Mouse (Mus musculus) brain, adult 2 months (tissue): ENCODE results near the gene Ppara.
A peak's percentile ranks its signal among the peaks of the same experiment; 100 is the strongest.
"Not testable (repeated sequence)": the region's sequence is repeated elsewhere in the genome, so short reads cannot be mapped to it uniquely, and the experiment has no call there.

Source experiments
- DNase-seq: peaks from one replicate; pipeline ENCODE4 v3.0.0; 2011; ENCODE audit warnings: low read depth, low spot score

Gene Ppara

DNA sequence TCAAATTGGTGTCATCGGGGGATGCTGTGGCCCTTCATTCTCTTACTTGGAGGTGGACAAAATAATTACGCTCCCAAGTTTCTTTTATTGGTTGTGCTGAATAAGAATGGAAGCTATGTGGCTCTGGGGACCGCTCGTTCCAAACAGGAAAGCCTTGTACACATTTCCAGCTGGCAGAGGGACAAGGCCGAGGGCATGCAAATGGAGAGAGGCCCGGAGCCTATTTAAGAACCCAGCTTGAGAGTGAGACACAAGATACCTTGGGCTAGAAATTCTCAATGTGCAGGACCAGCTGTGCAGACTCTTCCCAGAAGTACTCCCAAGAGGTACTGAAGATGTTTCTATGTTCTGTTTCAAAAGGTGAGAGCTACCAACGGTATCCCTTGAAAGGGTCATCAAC, 21.8 kb downstream of the Ppara start:
- no peak for DNase-seq

DNA sequence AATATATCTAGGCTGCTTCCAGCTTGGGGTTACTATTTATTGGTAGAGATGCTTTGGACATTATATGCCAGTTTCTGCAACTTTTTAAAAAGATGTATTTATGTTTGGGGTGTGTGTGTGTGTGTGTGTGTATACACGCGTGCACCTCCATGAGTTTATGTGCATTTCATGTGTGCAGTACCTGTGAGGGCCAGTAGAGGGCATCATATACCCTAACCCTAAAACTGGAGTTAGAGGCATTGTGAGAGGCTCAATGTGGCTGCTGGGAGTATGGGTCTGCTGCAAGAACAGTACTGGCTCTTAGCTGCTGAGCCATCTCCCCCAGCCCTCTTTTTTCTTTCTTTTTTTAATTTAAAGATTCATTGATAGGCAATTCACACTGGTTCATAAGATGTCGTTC, 23.0 kb downstream of the Ppara start:
- no peak for DNase-seq

DNA sequence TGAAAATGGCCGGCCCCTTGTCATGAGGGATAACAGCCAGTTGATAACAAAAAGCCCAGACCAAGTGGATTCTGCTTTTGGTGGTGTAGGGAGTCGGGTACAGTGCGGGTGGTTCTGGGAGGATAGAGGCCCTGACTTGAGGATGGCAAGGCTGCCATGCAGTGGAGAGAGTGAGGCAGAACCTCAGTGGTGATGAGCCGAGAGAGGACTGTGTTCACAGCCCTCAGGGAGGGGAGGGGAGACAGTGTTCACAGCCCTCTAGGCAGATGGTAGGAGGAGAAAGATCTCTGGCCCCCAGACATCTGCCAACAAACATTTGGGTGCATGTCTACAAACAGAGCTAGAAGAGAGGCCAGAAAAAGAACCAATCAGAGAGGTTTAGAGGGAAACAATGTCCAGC, 28.0 kb downstream of the Ppara start:
- no peak for DNase-seq

DNA sequence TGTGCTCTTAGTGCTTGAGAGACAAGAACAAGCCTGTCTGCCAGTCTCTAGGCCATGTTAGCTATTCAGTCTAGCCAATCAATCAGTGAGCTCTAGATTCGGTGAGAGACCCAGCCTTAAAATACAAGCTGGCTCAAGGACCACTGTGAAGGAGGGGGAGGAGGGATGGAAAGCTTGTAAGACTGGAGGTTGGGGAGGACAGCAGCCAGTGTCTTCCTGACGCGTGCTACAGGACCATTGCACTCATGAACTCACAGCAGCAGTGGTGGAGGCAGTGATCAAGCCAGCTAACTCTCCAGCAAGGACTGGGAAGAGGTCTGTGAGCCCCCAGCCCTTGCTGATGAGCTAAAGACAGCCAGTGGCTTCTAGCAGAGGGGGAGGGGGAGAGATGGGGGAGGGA, 30.2 kb downstream of the Ppara start:
- DNase-seq, result no peak

DNA sequence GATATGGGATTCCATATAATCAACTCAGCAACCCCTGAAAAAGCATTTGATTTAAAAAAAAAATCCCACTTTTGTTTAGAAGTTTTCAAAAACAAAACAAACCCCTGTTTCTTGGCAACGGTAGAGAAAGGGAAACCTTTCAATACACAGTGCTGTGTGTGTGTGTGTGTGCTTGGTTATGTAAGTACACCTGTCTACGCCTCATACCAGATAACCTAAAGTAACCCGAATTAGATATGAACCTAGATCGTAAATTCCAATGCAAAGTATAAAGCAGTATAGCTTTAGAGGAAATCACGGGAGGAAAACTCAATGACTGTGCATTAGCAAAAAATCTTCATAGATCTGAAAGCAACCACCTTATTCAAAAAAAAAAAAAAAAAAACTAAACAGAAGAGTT, 31.9 kb downstream of the Ppara start:
- no peak for DNase-seq

DNA sequence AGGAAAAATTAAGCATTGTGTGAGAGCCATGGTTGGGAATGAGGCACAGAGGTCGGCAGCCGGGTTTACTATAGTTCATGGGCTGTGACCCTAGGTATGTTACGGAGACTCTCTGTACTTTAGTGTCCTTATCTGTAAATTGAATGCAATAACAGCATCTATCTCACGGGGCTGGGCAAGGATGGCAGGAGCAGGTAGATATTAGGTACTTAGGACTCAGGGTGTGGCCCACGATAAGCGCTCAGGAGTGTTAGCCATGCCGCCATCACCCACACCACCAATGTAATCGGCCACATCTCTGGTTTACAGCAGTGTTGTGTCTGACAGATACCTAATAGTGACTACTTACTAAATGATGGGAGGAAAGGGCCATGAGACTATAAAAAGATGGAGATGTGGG, 34.2 kb downstream of the Ppara start:
- DNase-seq, result no peak

DNA sequence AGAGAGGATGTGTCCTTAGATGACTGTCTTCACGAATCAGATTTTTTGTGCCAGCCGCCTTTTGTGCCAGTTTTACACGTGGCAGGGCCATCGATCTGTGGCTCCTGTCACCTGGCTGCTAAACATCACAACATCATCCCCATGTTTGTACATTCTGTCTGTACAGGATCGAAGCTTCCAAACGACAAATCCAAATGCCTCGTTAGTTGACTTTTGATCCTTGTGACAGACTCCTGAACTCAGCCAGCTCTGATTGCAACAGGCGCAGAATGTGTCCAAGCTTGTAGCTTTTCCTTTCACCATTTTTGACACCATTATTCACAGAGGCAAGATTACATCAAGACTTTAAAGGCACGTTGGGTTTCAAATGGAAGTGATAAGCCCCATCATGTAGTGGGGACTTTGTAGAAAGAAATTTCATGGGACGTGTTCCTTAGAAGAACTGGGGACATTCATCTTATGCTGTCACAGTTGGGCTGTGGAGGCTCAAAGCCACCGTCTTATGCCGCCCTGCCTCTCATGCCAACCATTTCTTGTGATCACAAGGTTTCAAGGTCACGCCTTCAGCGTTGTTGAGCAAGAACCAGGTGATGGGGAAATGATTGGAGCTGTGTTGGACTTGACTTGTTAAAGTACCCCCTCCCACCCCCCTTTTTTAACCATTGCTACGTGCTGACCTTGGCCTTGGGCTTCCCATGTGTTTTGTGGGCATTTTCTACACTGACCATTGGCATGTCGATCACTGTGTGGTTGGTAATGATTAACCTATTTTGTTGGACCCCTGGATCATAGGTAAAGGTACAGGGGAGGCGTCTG, 36.7 kb downstream of the Ppara start:
- no peak for DNase-seq

DNA sequence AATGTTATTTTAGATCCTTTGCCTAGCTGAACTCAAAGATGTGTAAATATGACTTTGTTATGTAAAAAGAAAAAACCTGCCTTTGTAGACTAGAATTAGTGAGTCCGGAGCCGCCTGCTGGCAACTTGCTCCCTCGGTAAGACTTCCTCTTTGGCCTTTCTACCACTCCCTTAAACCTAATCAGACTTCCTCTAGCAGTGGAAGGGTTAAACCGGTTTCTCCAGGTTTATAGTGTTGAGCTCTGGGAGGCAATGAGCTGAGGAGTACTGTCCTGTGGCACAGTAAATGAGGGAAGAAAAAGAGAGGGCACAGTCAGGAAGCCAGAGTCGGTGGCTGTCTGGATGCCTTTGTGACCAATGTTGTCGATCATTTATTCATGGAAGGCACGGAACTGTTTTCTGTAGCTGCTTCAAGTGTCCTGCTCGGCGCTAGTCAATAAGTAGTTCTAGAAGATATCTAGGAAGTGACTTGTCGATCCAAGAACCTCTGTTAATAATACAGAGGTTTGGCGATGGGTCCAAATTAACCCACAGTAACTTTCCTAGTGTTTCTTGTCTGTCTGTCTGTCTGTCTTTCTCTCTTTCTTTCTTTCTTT, 37.5 kb downstream of the Ppara start:
- DNase-seq, result no peak

DNA sequence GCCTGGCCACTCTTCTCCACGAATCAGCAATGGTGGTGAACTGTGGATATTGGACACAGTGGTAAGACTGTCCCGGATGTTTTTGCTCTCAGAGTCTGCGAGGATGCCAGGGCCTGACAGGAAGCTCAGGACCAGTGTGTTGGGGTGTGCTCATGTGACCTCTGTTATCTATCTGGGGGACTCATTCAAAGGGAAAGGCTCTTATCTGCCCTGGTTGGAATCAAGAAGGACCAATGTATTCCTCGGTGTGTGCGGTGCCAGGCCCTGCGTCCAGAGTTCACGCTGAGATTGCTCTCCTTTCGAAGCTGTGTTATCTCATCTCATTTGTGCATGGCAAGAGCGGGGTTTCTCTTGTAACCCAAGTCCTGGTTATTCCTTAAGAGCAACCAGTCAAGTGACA, 39.6 kb downstream of the Ppara start:
- DNase-seq, result no peak

DNA sequence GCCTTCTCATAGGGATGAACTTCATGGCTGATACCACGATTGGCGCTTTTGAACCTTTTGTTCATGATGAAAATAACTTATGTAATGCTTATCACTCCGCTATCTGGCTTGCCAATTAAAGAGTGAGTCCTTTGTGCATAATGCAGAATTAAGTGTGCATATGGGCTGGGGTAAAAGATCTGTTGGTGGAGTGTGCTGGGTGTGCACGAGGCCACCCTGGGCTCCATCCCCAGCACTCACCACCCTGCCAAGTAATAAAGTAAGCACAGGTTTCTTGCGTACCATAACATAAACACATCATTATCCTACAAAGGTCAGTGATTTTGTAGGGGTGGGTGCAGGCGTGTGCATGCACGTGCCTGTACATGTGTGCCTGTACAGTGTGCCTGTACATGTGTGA, 40.2 kb downstream of the Ppara start:
- DNase-seq, result no peak

DNA sequence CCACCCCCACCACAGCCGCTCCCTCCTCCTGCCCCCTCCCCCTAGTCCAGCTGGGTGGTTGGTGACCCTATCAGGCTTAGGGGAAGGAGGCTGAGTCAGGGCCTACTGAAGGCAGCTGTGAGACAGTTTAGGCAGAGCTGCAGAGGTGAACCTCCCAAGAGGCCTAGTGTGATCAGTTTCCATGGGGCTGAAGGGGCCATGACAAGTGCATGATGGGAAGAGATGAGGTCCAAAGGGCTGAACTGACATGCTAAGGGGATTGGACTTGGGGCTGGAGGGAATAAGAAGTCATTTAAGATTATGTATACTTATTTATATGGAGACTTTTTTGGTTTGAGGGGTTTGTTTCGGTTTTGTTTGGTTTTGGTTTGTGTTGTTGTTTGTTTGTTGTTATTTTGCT, 41.5 kb downstream of the Ppara start:
- DNase-seq, result no peak

DNA sequence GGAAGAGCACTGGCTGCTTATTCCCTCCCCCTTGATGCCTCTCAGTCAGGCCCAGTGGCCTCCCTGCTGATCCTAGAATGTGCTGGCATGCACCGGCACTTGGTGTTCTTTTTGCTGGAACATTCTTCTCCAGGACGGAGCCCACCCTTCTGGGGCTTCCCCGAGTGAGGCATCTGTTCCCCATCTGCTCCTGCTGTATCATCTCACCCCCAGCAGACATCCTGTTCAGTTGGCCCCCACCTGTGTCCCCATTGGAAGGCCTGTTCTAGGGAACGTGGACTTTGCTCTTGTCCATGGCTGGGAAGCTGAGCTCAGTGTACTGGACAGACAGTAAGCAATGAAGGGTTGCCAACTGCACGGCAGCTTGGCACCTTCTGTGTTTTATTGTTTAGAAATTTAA, 42.0 kb downstream of the Ppara start:
- peak; percentile 22 for DNase-seq

DNA sequence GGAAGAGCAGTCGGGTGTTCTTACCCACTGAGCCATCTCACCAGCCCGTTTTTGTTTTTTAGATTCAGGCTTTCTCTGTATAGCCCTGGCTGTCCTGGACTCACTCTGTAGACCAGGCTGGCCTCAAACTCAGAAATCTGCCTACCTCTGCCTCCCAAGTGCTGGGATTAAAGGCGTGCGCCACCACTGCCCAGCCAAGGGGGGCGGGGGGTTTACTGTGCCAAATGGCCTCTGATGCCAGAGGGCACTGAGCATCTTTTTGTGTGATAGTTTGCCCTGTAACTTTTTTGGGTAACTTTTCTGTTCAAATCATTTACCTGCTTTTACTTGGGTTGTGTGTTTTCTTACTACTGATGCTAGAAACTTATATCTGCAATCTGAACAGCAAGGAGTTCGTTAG, 44.1 kb downstream of the Ppara start:
- not testable (repeated sequence) for DNase-seq

DNA sequence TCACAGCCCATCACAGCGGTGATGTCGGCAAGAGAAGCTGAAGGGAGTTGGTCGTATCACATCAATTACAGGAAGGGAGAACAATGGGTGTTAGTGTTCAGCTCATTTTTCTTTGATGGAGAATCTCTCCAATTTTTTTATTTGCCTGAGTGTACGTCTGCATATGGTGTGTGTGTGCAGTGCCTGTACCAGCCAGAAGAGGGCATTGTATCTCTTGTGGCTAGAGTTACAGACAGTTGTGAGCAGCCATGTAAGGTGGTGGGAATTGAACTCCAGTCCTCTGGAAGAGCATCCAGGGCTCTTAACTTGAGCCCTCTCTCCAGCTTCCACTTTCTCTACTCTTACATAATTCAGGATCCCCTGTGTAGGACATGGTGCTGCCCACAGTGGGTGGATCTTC, 48.4 kb downstream of the Ppara start:
- DNase-seq, result no peak

DNA sequence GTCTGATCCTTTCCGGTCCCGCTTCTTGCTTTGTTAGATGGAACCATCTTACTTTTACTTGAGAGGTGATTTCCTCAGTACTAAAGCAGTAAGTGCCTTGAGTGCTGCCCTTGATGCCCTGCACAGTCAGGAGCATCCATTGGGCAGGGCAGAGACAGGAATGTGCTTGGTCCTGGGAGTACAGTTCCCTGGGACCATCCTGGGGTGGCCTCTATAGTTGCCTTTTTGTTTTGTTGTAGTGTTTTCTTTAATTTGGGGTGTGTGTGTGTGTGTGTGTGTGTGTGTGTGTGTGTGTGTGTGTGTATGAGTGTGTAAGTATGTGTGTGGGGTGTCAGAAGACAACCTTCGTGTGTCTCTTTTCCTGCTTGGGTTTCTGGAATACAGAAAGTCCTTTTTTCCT, 49.6 kb downstream of the Ppara start:
- DNase-seq, result no peak

DNA sequence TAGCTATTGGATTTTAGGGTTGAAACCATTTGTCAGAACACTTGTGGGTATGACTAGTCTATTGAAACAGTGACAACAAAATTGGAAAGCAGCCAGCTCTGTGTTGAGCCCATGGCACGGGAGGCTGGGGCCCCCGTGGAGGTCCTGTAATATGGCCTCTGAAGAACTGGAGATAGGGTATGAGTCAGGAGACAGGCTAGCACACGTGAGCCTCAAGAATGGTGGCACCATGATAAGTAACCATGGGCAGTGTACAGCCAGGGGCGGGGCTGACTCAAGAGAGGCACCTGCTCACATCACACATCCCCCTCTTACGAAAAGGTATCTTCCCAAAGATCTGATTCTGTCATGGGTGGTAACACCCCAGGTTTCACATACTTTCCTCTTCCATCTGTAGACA, 51.9 kb downstream of the Ppara start:
- DNase-seq, result no peak

DNA sequence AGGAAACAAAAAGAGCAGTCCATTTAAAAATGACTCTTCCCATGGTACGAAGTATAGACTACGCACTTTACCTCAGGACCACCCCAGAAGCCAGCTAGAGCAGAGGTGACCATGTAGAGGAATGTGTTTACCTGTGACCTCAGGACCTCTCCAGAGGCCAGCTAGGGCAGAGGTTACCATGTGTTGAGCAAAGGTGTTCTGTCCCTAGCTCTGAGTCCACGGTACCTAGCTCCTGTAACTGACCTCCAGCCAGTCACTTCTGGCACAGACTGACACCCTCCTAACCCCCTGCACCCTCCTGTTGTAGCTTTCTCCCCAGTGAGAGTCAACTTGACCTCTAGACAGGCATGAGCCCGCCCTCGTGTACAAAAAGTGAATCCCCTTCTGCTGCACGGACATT, 52.7 kb downstream of the Ppara start:
- no peak for DNase-seq

DNA sequence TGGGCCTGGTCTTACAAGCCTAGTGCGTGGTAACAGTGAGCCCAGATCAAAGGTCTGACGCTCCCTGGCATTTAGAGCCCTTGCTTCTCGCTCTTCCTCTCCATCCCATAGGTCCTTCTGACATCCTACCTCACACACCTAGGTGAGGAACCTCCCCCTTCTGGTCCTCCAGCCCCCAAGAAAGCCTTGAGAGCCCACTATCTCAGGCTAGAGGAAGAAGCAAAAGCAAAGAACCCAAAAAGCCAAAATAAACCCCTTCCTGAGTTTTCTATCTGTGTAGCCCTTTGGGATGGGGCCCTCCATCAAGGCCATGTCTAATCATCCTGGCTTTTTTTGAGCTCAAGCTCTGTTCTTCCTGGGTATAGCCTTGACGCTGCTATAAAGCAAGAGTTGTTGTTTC, 53.3 kb downstream of the Ppara start:
- DNase-seq, result no peak

DNA sequence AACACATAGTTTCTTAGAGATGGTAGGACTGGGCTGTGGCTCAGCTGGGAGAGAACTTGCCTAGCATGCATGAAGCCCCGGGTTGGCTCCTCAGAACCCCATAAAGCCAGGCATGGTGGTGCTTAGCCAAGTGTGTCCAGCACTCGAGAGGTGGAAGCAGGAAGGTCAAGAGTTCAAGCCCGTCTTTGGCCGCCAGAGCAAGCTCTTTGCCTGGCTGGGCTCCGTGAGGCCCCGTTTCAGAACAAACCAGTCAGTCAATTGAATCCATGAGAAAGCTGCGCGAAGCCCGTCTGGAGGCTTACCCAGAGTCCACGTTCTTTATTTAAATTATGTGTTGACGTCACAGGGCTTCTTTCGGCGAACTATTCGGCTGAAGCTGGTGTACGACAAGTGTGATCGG, 53.9 kb downstream of the Ppara start:
- no peak for DNase-seq

DNA sequence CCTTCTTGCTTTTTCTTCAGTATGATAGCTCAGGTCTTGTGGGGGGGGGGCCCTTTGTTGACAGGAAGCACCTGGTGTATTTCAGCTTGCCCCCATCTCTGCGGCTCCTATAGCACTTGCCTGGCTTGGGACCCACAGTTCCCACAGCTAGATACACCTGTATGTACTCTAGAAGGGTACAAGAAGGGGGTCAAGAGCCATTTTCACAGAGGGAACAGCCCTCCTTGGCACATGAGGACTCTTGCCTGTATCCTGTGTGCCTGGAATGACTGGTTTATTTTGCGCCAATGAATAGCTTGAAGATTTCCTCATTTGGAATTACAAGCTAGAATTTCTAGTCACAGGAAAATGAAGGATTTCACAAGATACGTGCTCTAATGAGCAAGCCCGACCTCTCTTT, 56.7 kb downstream of the Ppara start:
- no peak for DNase-seq

DNA sequence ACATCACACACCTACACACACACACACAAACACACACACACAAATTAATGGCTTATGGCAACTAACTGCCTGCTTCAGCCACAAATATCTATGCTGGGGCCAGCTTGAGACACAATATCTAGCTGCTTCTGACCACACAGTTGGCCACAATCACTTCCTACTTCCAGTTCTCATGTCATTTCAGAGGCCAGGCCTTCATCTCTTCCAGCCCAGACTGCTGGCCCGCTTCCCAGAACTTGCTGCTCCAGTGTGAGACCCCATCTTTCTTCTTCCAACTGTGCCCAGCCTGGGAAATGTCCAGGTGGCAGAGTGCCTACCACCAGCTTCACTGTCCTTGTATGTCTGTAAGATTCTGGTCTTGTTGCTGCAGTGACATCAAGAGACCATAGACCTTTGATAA, 58.0 kb downstream of the Ppara start:
- DNase-seq, result peak; percentile 33

DNA sequence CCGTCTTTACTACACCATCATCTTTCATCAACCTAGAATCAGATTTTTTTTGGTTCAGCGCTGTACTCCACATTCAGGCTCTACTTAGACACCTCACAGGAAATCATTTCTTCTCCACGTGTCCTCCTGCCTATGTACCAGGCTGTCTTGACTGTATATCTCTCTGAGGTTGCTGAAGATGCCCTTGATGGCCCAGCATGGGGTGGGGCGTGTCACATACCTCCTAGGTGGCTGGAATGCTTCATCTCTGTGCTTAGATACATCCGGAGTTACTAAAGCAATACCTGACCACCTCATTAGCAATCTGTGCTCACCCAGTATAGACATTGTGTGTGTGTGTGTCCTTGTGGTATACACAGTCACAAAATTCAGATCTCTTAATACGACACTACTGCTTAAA, 60.7 kb downstream of the Ppara start:
- no peak for DNase-seq

DNA sequence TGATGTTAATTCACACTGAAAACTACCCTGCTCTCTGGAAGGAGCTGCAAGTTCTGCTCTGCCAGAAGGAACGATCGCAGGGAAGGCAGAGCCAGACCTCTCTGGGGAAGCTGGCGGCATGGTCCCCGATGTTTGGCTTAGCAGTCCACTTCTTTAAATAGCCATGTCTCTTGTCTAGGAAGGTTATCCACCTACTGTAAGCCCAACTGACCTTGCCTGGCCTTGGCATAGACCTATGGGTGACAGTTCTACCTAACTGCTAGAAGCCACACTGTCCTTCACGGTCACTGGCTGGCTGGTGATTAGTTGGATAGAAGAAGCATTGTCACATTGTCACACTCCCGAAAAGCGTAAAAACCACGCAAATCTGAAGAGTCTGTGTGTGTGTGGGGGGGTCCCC, 63.9 kb downstream of the Ppara start:
- DNase-seq, result no peak

DNA sequence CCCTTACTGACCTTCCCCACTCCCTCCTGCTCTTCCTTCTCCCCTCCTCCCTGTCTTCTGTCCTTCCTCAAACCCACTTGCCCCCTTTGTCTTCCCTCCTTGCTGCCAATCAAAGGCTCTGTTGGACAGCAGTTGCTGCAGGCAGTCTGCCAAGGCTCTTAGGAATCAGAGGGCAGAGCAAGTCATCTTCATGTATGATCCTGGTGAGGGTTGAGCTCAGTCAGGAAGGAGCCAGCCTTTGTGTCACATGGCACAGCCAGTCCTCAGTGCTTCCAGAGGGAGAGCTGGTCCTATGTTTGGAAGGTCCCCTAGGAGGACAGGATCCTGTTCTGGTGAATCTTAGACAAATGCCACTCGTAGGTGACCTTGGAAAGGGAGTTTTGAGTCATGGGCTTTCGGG, 68.1 kb downstream of the Ppara start:
- no peak for DNase-seq
